In the genomic region with DNA sequence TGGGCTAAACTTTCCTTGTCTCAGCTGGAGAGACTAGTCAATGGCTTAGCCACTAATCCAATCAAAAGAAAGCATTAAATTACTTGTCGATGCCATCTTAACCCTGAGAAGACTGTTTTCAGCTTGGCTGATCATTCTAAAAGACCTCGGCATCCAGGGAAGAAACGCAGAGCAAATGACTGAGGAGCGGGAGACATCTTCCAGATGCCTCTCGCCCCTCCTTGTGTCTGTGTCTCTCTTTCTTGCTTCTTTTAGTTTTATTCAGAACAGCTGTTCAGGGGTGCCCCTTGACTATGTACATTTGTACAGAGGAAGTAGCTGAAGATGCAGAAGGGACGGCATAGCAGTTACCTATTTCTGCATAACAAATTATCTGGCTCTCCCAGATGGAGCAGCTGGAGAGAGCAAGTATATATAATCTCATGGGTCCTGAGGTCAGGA, we compare ENCODE assay signal across 13 mouse cellular contexts.
DNase-seq lines count a peak whose midpoint lies in the region; ATAC-seq and TF ChIP-seq lines count a peak whose summit lies in the region.
"Had no signal": no experiment of that assay in that cellular context is flagged by ENCODE, and none has a peak within 500 bp of the region (broad histone marks: within the 10 kb centered on the region; RNA-seq: fewer than 3 reads in every experiment).

No protein-coding gene starts in this region.

- no peak overlapping the region for H3K4me3 ChIP-seq in stomach, embryonic 14.5 days (ENCODE audit: low read depth, low read length)
- no peak overlapping the region for H3K4me3 ChIP-seq in stomach, postnatal 0 days (ENCODE audit: low read depth, low read length)
- H3K4me3 ChIP-seq in neural tube, embryonic 15.5 days (replicated peaks) = no peak overlapping the region
- H3K4me3 ChIP-seq: intestine, embryonic 15.5 days; liver, embryonic 13.5 days; megakaryocyte, embryonic 14.5 days had no signal

- TF ChIP-seq CTCF in stomach, postnatal 0 days (IDR thresholded peaks at IDR 0.05; ENCODE audit: low read depth) = no peak

- H3K9ac ChIP-seq in stomach, embryonic 14.5 days (replicated peaks; ENCODE audit: low read depth, low read length) = no peak overlapping the region
- no peak overlapping the region for H3K9ac ChIP-seq in stomach, postnatal 0 days (ENCODE audit: low read length)
- H3K9ac ChIP-seq in neural tube, embryonic 15.5 days (replicated peaks) = no peak overlapping the region
- H3K9ac ChIP-seq: intestine, embryonic 15.5 days; liver, embryonic 13.5 days had no signal

- H3K27ac ChIP-seq in stomach, embryonic 14.5 days (ENCODE audit: low read length) = no peak overlapping the region
- no peak overlapping the region for H3K27ac ChIP-seq in stomach, postnatal 0 days (replicated peaks)
- peak overlapping the region; percentile 54 for H3K27ac ChIP-seq in neural tube, embryonic 15.5 days (replicated peaks)
- H3K27ac ChIP-seq: intestine, embryonic 15.5 days; liver, embryonic 13.5 days had no signal

- intact Hi-C loops in gastrocnemius, postnatal 14 days (cut with DNase I; ENCODE audit: low total_unique reads) = no loop called here

- peak; percentile 64 for DNase-seq in embryo, embryonic 10 days (ENCODE audit: low spot score)
- DNase-seq in embryo, embryonic 10.5 days (ENCODE audit: low spot score) = no peak
- DNase-seq in stomach, postnatal 0 days (ENCODE audit: low spot score) = no peak
- DNase-seq in mesoderm, embryonic 11.5 days (ENCODE audit: low read depth, low spot score) = peak; percentile 36
- DNase-seq in gastrocnemius, postnatal 14 days = no peak
- no peak for DNase-seq in right cerebral cortex, adult 18-20 months
- DNase-seq: gastrocnemius, postnatal 36 days; liver, embryonic 13.5 days had no signal

- H3K4me2 ChIP-seq in stomach, embryonic 14.5 days (replicated peaks; ENCODE audit: low read depth, low read length) = no peak overlapping the region
- no peak overlapping the region for H3K4me2 ChIP-seq in stomach, postnatal 0 days (replicated peaks; ENCODE audit: low read depth)
- H3K4me2 ChIP-seq in neural tube, embryonic 15.5 days = peak overlapping the region; percentile 20
- H3K4me2 ChIP-seq: intestine, embryonic 15.5 days; liver, embryonic 13.5 days had no signal

- no peaks in the 10 kb centered on the region for H3K9me3 ChIP-seq in stomach, embryonic 14.5 days (ENCODE audit: control insufficient read depth, low read depth, low read length)
- no peaks in the 10 kb centered on the region for H3K9me3 ChIP-seq in stomach, postnatal 0 days (ENCODE audit: control insufficient read depth, low read length)
- H3K9me3 ChIP-seq in neural tube, embryonic 15.5 days (replicated peaks) = no peaks in the 10 kb centered on the region
- H3K9me3 ChIP-seq: intestine, embryonic 15.5 days; liver, embryonic 13.5 days had no signal

- no peaks in the 10 kb centered on the region for H3K36me3 ChIP-seq in stomach, embryonic 14.5 days (ENCODE audit: control insufficient read depth, insufficient read depth, low read length)
- no peaks in the 10 kb centered on the region for H3K36me3 ChIP-seq in stomach, postnatal 0 days (ENCODE audit: control insufficient read depth, insufficient read depth, low read length)
- H3K36me3 ChIP-seq in neural tube, embryonic 15.5 days = no peaks in the 10 kb centered on the region
- H3K36me3 ChIP-seq: intestine, embryonic 15.5 days; liver, embryonic 13.5 days had no signal

- no peaks in the 10 kb centered on the region for H3K27me3 ChIP-seq in stomach, embryonic 14.5 days (ENCODE audit: control insufficient read depth, insufficient read depth, low read length)
- H3K27me3 ChIP-seq in stomach, postnatal 0 days (ENCODE audit: control insufficient read depth, insufficient read depth, low read length) = no peaks in the 10 kb centered on the region
- H3K27me3 ChIP-seq in neural tube, embryonic 15.5 days (replicated peaks) = no peaks in the 10 kb centered on the region
- H3K27me3 ChIP-seq: intestine, embryonic 15.5 days; liver, embryonic 13.5 days; megakaryocyte, embryonic 14.5 days had no signal

- peaks cover 4% of the 10 kb centered on the region; the same call in 1 of the 2 replicates for H3K4me1 ChIP-seq in stomach, embryonic 14.5 days (ENCODE audit: control insufficient read depth, insufficient read depth, low read length)
- H3K4me1 ChIP-seq in stomach, postnatal 0 days (replicated peaks; ENCODE audit: control insufficient read depth, insufficient read depth) = no peaks in the 10 kb centered on the region
- peaks cover 15% of the 10 kb centered on the region for H3K4me1 ChIP-seq in neural tube, embryonic 15.5 days
- H3K4me1 ChIP-seq: liver, embryonic 13.5 days; megakaryocyte, embryonic 14.5 days had no signal

- TF ChIP-seq EP300 in stomach, postnatal 0 days (optimal IDR thresholded peaks at IDR 0.05) = no peak

- peak; percentile 37; the same call in 1 of the 2 replicates for ATAC-seq in stomach, embryonic 14.5 days (ENCODE audit: insufficient number of reproducible peaks, insufficient read depth, low FRiP score, low read depth)
- no peak for ATAC-seq in stomach, postnatal 0 days (ENCODE audit: low FRiP score, low TSS enrichment)
- ATAC-seq in neural tube, embryonic 15.5 days (ENCODE audit: low FRiP score) = peak; percentile 54
- ATAC-seq: activated CD4-positive, CD25-positive, alpha-beta regulatory T cell, adult 4 months; intestine, embryonic 15.5 days had no signal

- WGBS in stomach, embryonic 14.5 days = 34% methylated on average over 6 of the region's 6 CpGs
- WGBS in stomach, postnatal 0 days = 44% methylated on average over 6 of the region's 6 CpGs
- WGBS in neural tube, embryonic 15.5 days = 15% methylated on average over 6 of the region's 6 CpGs

Comparison
In these comparisons a context has a peak if more than half of its experiments do, and no peak if none do; other contexts are left out.
1. DNase-seq: peak in embryo, embryonic 10 days (single experiment) and mesoderm, embryonic 11.5 days (single experiment); none in embryo, embryonic 10.5 days (single experiment), stomach, postnatal 0 days (single experiment), gastrocnemius, postnatal 14 days (single experiment) and right cerebral cortex, adult 18-20 months (single experiment).